Mouse (Mus musculus): ENCODE measurements around the gene Metap1. TPM values are rescaled to one million over a fixed set of nuclear protein-coding genes. Genes with fewer than 3 reads are reported as not detected.

Metap1 gene
- polyA plus RNA-seq, 1 experiment from 2014 or later, result 29.5 TPM

GRCm38 (mm10) chr3:138452169-138452568 is 37.1 kb downstream of the Metap1 start:
- H3K79me2 ChIP-seq (ENCODE audit: inconsistent target), result no peaks in the 10 kb centered on the region
- H3K27ac ChIP-seq, result no peak overlapping the region
- peaks cover 83% of the 10 kb centered on the region for H3K36me3 ChIP-seq (ENCODE audit: inconsistent target)
- H3K4me3 ChIP-seq (ENCODE audit: inconsistent target), result no peak overlapping the region
- WGBS (ENCODE audit: missing documents), result 94% methylated on average over 9 of the region's 10 CpGs

GRCm38 (mm10) chr3:138448077-138448860 is 41.0 kb downstream of the Metap1 start:
- 89% methylated on average over 12 of the region's 12 CpGs for WGBS (ENCODE audit: missing documents)
- Histone ChIP-seq H3K36me3 (ENCODE audit: inconsistent target) (peaks cover 61% of the 10 kb centered on the region), H3K79me2 (ENCODE audit: inconsistent target) (peaks cover 22% of the 10 kb centered on the region), H3K4me3 (ENCODE audit: inconsistent target) (no peak overlapping the region), H3K27ac (no peak overlapping the region)

- H3K79me2 ChIP-seq (ENCODE audit: inconsistent target), result peaks cover 23% of the 10 kb centered on the region
- WGBS (ENCODE audit: missing documents), result 2% methylated on average over 9 of the region's 9 CpGs
- peak overlapping the region; percentile 59 for H3K4me3 ChIP-seq (ENCODE audit: inconsistent target)
- H3K27ac ChIP-seq, result no peak overlapping the region
- H3K36me3 ChIP-seq (ENCODE audit: inconsistent target), result peaks cover 18% of the 10 kb centered on the region
These were observed 45.9 kb downstream of the Metap1 start for GRCm38 (mm10) chr3:138443465-138443771.

GRCm38 (mm10) chr3:138442612-138443464 is 46.5 kb downstream of the Metap1 start, which contains the start of gene Adh5:
TSS of gene Adh5 (plus strand) at chr3:138443093.
- H3K79me2 ChIP-seq (ENCODE audit: inconsistent target), result peaks cover 23% of the 10 kb centered on the region
- H3K36me3 ChIP-seq (ENCODE audit: inconsistent target), result peaks cover 12% of the 10 kb centered on the region
- peak within 1 kb of the TSS; percentile 31; the same call in 1 of the 2 replicates for H3K27ac ChIP-seq
- peak within 1 kb of the TSS; percentile 59 for H3K4me3 ChIP-seq (ENCODE audit: inconsistent target)
- WGBS (ENCODE audit: missing documents), result under 1% methylated on average over 86 of the region's 86 CpGs

- H3K79me2 ChIP-seq (ENCODE audit: inconsistent target), result peaks cover 23% of the 10 kb centered on the region
- peaks cover 6% of the 10 kb centered on the region for H3K36me3 ChIP-seq (ENCODE audit: inconsistent target)
- 0% methylated on average over 9 of the region's 9 CpGs for WGBS (ENCODE audit: missing documents)
- peak overlapping the region; percentile 31; the same call in 1 of the 2 replicates for H3K27ac ChIP-seq
- H3K4me3 ChIP-seq (ENCODE audit: inconsistent target), result peak overlapping the region; percentile 59
These were observed 47.1 kb downstream of the Metap1 start for GRCm38 (mm10) chr3:138442203-138442602.

- Histone ChIP-seq H3K36me3 (ENCODE audit: inconsistent target) (no peaks in the 10 kb centered on the region), H3K4me3 (ENCODE audit: inconsistent target) (no peak overlapping the region), H3K79me2 (ENCODE audit: inconsistent target) (peaks cover 5% of the 10 kb centered on the region), H3K27ac (no peak overlapping the region)
- WGBS (ENCODE audit: missing documents), result 100% methylated on average over 2 of the region's 3 CpGs
These were observed 50.6 kb downstream of the Metap1 start for GRCm38 (mm10) chr3:138438716-138439115.

GRCm38 (mm10) chr3:138431835-138432234 is 57.5 kb downstream of the Metap1 start:
- Histone ChIP-seq H3K27ac (no peak overlapping the region), H3K4me3 (ENCODE audit: inconsistent target) (no peak overlapping the region), H3K79me2 (ENCODE audit: inconsistent target) (no peaks in the 10 kb centered on the region), H3K36me3 (ENCODE audit: inconsistent target) (no peaks in the 10 kb centered on the region)
- 77% methylated on average over 2 of the region's 2 CpGs for WGBS (ENCODE audit: missing documents)

GRCm38 (mm10) chr3:138430360-138430976 is 58.8 kb downstream of the Metap1 start:
- Histone ChIP-seq H3K79me2 (ENCODE audit: inconsistent target) (no peaks in the 10 kb centered on the region), H3K4me3 (ENCODE audit: inconsistent target) (no peak overlapping the region), H3K36me3 (ENCODE audit: inconsistent target) (no peaks in the 10 kb centered on the region), H3K27ac (no peak overlapping the region)
- 90% methylated on average over 6 of the region's 6 CpGs for WGBS (ENCODE audit: missing documents)

GRCm38 (mm10) chr3:138424247-138424646 is 65.1 kb downstream of the Metap1 start:
- Histone ChIP-seq H3K79me2 (ENCODE audit: inconsistent target) (no peaks in the 10 kb centered on the region), H3K36me3 (ENCODE audit: inconsistent target) (no peaks in the 10 kb centered on the region), H3K4me3 (ENCODE audit: inconsistent target) (no peak overlapping the region), H3K27ac (no peak overlapping the region)
- 80% methylated on average over 4 of the region's 4 CpGs for WGBS (ENCODE audit: missing documents)

- no peak overlapping the region for H3K4me3 ChIP-seq (ENCODE audit: inconsistent target)
- H3K27ac ChIP-seq, result no peak overlapping the region
- 65% methylated on average over 2 of the region's 2 CpGs for WGBS (ENCODE audit: missing documents)
- no peaks in the 10 kb centered on the region for H3K79me2 ChIP-seq (ENCODE audit: inconsistent target)
- H3K36me3 ChIP-seq (ENCODE audit: inconsistent target), result no peaks in the 10 kb centered on the region
These were observed 65.7 kb downstream of the Metap1 start for GRCm38 (mm10) chr3:138423664-138424063.

GRCm38 (mm10) chr3:138420385-138420784 is 68.9 kb downstream of the Metap1 start:
- H3K79me2 ChIP-seq (ENCODE audit: inconsistent target), result no peaks in the 10 kb centered on the region
- 88% methylated on average over 3 of the region's 3 CpGs for WGBS (ENCODE audit: missing documents)
- H3K4me3 ChIP-seq (ENCODE audit: inconsistent target), result no peak overlapping the region
- no peaks in the 10 kb centered on the region for H3K36me3 ChIP-seq (ENCODE audit: inconsistent target)
- no peak overlapping the region for H3K27ac ChIP-seq

- no peak overlapping the region for H3K4me3 ChIP-seq (ENCODE audit: inconsistent target)
- no peaks in the 10 kb centered on the region for H3K36me3 ChIP-seq (ENCODE audit: inconsistent target)
- H3K27ac ChIP-seq, result no peak overlapping the region
- H3K79me2 ChIP-seq (ENCODE audit: inconsistent target), result no peaks in the 10 kb centered on the region
- 23% methylated on average over 6 of the region's 6 CpGs for WGBS (ENCODE audit: missing documents)
These were observed 69.9 kb downstream of the Metap1 start for GRCm38 (mm10) chr3:138419369-138419768.

GRCm38 (mm10) chr3:138415121-138415690 is 74.1 kb downstream of the Metap1 start, which contains the start of gene Adh4:
TSS of gene Adh4 (plus strand) at chr3:138415466.
- WGBS (ENCODE audit: missing documents), result 97% methylated on average over 6 of the region's 6 CpGs
- Histone ChIP-seq H3K36me3 (ENCODE audit: inconsistent target) (no peaks in the 10 kb centered on the region), H3K4me3 (ENCODE audit: inconsistent target) (no peak within 1 kb of the TSS), H3K27ac (no peak within 1 kb of the TSS), H3K79me2 (ENCODE audit: inconsistent target) (no peaks in the 10 kb centered on the region)

GRCm38 (mm10) chr3:138410211-138410610 is 79.1 kb downstream of the Metap1 start:
- H3K4me3 ChIP-seq (ENCODE audit: inconsistent target), result no peak overlapping the region
- 84% methylated on average over 3 of the region's 3 CpGs for WGBS (ENCODE audit: missing documents)
- no peaks in the 10 kb centered on the region for H3K36me3 ChIP-seq (ENCODE audit: inconsistent target)
- no peak overlapping the region for H3K27ac ChIP-seq
- H3K79me2 ChIP-seq (ENCODE audit: inconsistent target), result no peaks in the 10 kb centered on the region

All from macrophage (primary cell).